Mouse (Mus musculus): ENCODE data around the gene Arhgap9. TPM values are rescaled to one million over a fixed set of nuclear protein-coding genes. Genes with fewer than 3 reads are reported as not detected.

Gene Arhgap9
- polyA plus RNA-seq, 1 experiment from 2014 or later = 12.2 TPM

DNA sequence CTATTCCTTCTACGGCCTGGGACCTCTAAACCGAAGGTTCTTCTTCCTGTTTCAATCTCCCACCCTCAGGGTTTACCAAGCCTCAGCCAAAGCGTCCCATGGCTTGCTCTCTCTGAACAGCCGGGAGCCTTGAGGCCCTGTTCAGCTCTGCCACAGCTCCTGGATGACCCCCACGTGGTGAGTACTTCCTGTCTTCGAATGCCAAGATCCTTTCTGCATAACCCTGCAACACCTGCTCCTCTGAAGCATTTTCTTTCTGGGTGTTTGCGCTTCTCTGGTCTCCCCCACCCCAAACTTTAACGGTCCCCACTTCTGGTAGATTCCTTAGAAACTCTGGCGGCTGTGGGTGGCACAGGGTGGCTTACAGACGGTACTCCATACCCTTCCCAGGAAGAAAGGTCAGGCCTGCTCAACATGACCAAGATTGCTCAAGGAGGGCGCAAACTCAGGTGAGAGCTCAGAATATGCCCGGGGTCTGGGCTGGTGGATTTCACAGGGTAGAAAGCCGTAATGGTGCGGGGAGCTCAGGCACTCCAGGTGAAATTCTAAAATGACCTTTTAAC is 3.8 kb downstream of the Arhgap9 start:
- H3K9me3 ChIP-seq (replicated peaks; ENCODE audit: control insufficient read depth, low read length) = no peaks in the 10 kb centered on the region
- peak overlapping the region; percentile 86 for H3K4me2 ChIP-seq (ENCODE audit: low read depth, low read length)
- H3K4me3 ChIP-seq (ENCODE audit: low read depth, low read length) = peak overlapping the region; percentile 62
- no peak for ATAC-seq (ENCODE audit: low read depth)
- peaks cover 25% of the 10 kb centered on the region for H3K4me1 ChIP-seq (ENCODE audit: control insufficient read depth, low read depth, low read length)
- H3K27ac ChIP-seq (ENCODE audit: low read length) = 0 out of 2 replicates have a peak overlapping the region, but pooled peaks have one; percentile 21
- WGBS (ENCODE audit: insufficient replicate concordance) = 19% methylated on average over 14 of the region's 14 CpGs
- H3K27me3 ChIP-seq (ENCODE audit: control insufficient read depth, insufficient read depth, low read depth, low read length) = peaks cover 9% of the 10 kb centered on the region
- H3K36me3 ChIP-seq (ENCODE audit: control insufficient read depth, insufficient read depth) = no peaks in the 10 kb centered on the region
- peak overlapping the region; percentile 63 for H3K9ac ChIP-seq (ENCODE audit: low read depth, low read length)

GRCm38 (mm10) chr10:127326017-127326801 is 4.4 kb downstream of the Arhgap9 start:
- Histone ChIP-seq H3K36me3 (ENCODE audit: control insufficient read depth, insufficient read depth) (no peaks in the 10 kb centered on the region), H3K9me3 (replicated peaks; ENCODE audit: control insufficient read depth, low read length) (no peaks in the 10 kb centered on the region), H3K4me1 (ENCODE audit: control insufficient read depth, low read depth, low read length) (peaks cover 26% of the 10 kb centered on the region), H3K27me3 (ENCODE audit: control insufficient read depth, insufficient read depth, low read depth, low read length) (peaks cover 9% of the 10 kb centered on the region), H3K27ac (ENCODE audit: low read length) (no peak overlapping the region), H3K9ac (ENCODE audit: low read depth, low read length) (peak overlapping the region; percentile 63), H3K4me2 (ENCODE audit: low read depth, low read length) (peak overlapping the region; percentile 86), H3K4me3 (ENCODE audit: low read depth, low read length) (peak overlapping the region; percentile 62)
- WGBS (ENCODE audit: insufficient replicate concordance) = under 1% methylated on average over 54 of the region's 54 CpGs
- peak; percentile 30 for ATAC-seq (ENCODE audit: low read depth)

DNA sequence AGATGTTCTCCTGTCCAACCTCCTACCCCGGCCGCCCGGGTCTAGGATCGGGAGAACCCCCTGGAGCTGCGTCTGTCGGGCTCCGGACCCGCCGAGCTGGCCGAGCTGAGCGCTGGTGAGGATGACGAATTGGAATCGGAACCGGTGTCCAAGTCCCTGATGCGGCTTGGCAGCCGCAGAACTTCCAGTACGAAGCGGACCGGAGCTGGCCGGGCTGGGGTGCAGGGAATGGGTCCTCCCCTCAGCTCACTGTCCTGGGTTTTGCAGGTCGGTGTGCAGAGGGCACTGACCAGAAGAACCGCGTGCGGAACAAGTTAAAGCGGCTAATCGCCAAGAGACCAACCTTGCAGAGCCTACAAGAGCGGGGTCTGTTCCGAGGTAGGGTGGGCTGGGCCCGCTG is 5.1 kb downstream of the Arhgap9 start:
- Histone ChIP-seq H3K4me3 (ENCODE audit: low read depth, low read length) (peak overlapping the region; percentile 62), H3K27ac (ENCODE audit: low read length) (no peak overlapping the region), H3K4me1 (ENCODE audit: control insufficient read depth, low read depth, low read length) (peaks cover 26% of the 10 kb centered on the region), H3K4me2 (ENCODE audit: low read depth, low read length) (peak overlapping the region; percentile 86), H3K36me3 (ENCODE audit: control insufficient read depth, insufficient read depth) (no peaks in the 10 kb centered on the region), H3K27me3 (ENCODE audit: control insufficient read depth, insufficient read depth, low read depth, low read length) (peaks cover 9% of the 10 kb centered on the region), H3K9ac (ENCODE audit: low read depth, low read length) (peak overlapping the region; percentile 63), H3K9me3 (replicated peaks; ENCODE audit: control insufficient read depth, low read length) (no peaks in the 10 kb centered on the region)
- WGBS (ENCODE audit: insufficient replicate concordance) = 25% methylated on average over 29 of the region's 29 CpGs
- ATAC-seq (ENCODE audit: low read depth) = no peak

DNA sequence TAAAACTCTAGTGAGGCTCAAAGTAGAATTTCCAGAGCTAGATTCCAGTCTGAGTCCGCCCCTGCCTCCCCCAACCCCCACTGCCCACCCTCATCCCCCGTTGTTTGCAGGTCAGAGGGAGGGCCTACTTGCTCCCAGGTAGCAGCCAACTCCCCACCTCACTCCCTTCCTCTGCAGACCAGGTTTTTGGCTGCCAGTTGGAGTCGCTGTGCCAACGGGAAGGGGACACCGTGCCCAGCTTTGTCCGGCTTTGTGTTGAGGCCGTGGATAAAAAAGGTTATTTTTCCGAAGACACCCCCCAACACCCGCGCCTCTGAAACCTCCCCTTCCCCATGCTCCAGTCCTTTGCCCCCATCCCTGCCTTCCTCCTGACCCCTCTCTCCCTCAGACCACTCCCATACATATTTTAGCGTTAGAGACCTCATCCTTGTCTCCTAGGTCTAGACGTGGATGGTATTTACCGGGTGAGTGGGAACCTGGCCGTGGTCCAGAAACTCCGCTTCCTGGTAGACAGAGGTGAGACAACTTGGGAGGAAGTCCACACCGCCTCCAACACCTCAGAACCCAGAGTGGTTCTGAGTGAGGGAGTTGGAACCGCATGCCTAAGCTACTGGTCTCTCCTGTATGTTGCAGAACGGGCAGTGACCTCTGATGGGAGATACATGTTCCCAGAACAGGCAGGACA is 5.8 kb downstream of the Arhgap9 start:
- H3K4me2 ChIP-seq (ENCODE audit: low read depth, low read length) = no peak overlapping the region
- H3K4me3 ChIP-seq (ENCODE audit: low read depth, low read length) = no peak overlapping the region
- WGBS (ENCODE audit: insufficient replicate concordance) = 79% methylated on average over 18 of the region's 18 CpGs

DNA sequence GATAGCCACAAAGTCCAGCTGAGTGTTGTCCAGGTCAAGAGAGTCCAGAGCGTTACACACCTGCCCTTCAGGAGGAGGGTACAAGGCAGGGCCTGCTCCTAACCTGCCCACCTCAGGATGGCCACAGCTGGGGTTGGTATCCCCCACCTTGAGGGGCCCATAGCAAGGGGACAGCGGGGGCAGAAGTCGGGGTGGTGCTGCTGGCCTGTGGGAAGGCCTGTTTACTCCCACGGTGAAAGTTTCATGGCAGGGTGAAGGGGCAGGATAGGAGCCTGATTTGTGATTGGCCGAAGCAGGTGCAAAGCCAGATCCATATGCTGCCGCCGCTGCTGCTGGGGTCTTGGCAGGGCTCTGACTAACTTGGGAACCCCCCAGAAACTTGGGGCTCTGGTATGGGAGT is 8.4 kb downstream of the Arhgap9 start:
- H3K9me3 ChIP-seq (replicated peaks; ENCODE audit: control insufficient read depth, low read length) = no peaks in the 10 kb centered on the region
- H3K27me3 ChIP-seq (ENCODE audit: control insufficient read depth, insufficient read depth, low read depth, low read length) = peaks cover 9% of the 10 kb centered on the region
- H3K4me1 ChIP-seq (ENCODE audit: control insufficient read depth, low read depth, low read length) = peaks cover 22% of the 10 kb centered on the region
- H3K36me3 ChIP-seq (ENCODE audit: control insufficient read depth, insufficient read depth) = no peaks in the 10 kb centered on the region
- no peak overlapping the region for H3K4me3 ChIP-seq (ENCODE audit: low read depth, low read length)
- H3K27ac ChIP-seq (ENCODE audit: low read length) = no peak overlapping the region
- no peak overlapping the region for H3K9ac ChIP-seq (ENCODE audit: low read depth, low read length)
- ATAC-seq (ENCODE audit: low read depth) = no peak
- no peak overlapping the region for H3K4me2 ChIP-seq (ENCODE audit: low read depth, low read length)
- 67% methylated on average over 7 of the region's 7 CpGs for WGBS (ENCODE audit: insufficient replicate concordance)

More for the DNA sequence above, 5.8 kb downstream of the Arhgap9 start:
- no peak overlapping the region for H3K9ac ChIP-seq (ENCODE audit: low read depth, low read length)
- H3K27me3 ChIP-seq (ENCODE audit: control insufficient read depth, insufficient read depth, low read depth, low read length) = peaks cover 9% of the 10 kb centered on the region
- no peaks in the 10 kb centered on the region for H3K9me3 ChIP-seq (replicated peaks; ENCODE audit: control insufficient read depth, low read length)
- H3K27ac ChIP-seq (ENCODE audit: low read length) = no peak overlapping the region
- H3K4me1 ChIP-seq (ENCODE audit: control insufficient read depth, low read depth, low read length) = peaks cover 26% of the 10 kb centered on the region
- H3K36me3 ChIP-seq (ENCODE audit: control insufficient read depth, insufficient read depth) = no peaks in the 10 kb centered on the region
- no peak for ATAC-seq (ENCODE audit: low read depth)

GRCm38 (mm10) chr10:127332211-127332874 is 10.6 kb downstream of the Arhgap9 start:
- WGBS (ENCODE audit: insufficient replicate concordance) = 40% methylated on average over 31 of the region's 31 CpGs
- peaks cover 5% of the 10 kb centered on the region; the same call in 1 of the 2 replicates for H3K4me1 ChIP-seq (ENCODE audit: control insufficient read depth, low read depth, low read length)
- peaks cover 3% of the 10 kb centered on the region for H3K27me3 ChIP-seq (ENCODE audit: control insufficient read depth, insufficient read depth, low read depth, low read length)
- no peak overlapping the region for H3K4me3 ChIP-seq (ENCODE audit: low read depth, low read length)
- no peak overlapping the region; the same call in 1 of the 2 replicates for H3K4me2 ChIP-seq (ENCODE audit: low read depth, low read length)
- no peak overlapping the region for H3K27ac ChIP-seq (ENCODE audit: low read length)
- no peaks in the 10 kb centered on the region for H3K36me3 ChIP-seq (ENCODE audit: control insufficient read depth, insufficient read depth)
- no peak for ATAC-seq (ENCODE audit: low read depth)
- H3K9ac ChIP-seq (ENCODE audit: low read depth, low read length) = no peak overlapping the region
- H3K9me3 ChIP-seq (replicated peaks; ENCODE audit: control insufficient read depth, low read length) = no peaks in the 10 kb centered on the region

- H3K9me3 ChIP-seq (replicated peaks; ENCODE audit: control insufficient read depth, low read length) = no peaks in the 10 kb centered on the region
- no peak overlapping the region for H3K27ac ChIP-seq (ENCODE audit: low read length)
- no peak overlapping the region for H3K4me2 ChIP-seq (ENCODE audit: low read depth, low read length)
- H3K4me3 ChIP-seq (ENCODE audit: low read depth, low read length) = no peak overlapping the region
- H3K36me3 ChIP-seq (ENCODE audit: control insufficient read depth, insufficient read depth) = no peaks in the 10 kb centered on the region
- no peak overlapping the region for H3K9ac ChIP-seq (ENCODE audit: low read depth, low read length)
- peaks cover 5% of the 10 kb centered on the region; the same call in 1 of the 2 replicates for H3K4me1 ChIP-seq (ENCODE audit: control insufficient read depth, low read depth, low read length)
- ATAC-seq (ENCODE audit: low read depth) = no peak
- H3K27me3 ChIP-seq (ENCODE audit: control insufficient read depth, insufficient read depth, low read depth, low read length) = peaks cover 9% of the 10 kb centered on the region
- WGBS (ENCODE audit: insufficient replicate concordance) = 42% methylated on average over 5 of the region's 5 CpGs
These were observed 11.4 kb downstream of the Arhgap9 start for GRCm38 (mm10) chr10:127333152-127333551.

GRCm38 (mm10) chr10:127335271-127335670 is 13.5 kb downstream of the Arhgap9 start:
- Histone ChIP-seq H3K4me2 (ENCODE audit: low read depth, low read length) (no peak overlapping the region), H3K27ac (ENCODE audit: low read length) (no peak overlapping the region), H3K36me3 (ENCODE audit: control insufficient read depth, insufficient read depth) (no peaks in the 10 kb centered on the region), H3K4me1 (ENCODE audit: control insufficient read depth, low read depth, low read length) (peaks cover 16% of the 10 kb centered on the region), H3K27me3 (ENCODE audit: control insufficient read depth, insufficient read depth, low read depth, low read length) (peaks cover 30% of the 10 kb centered on the region), H3K4me3 (ENCODE audit: low read depth, low read length) (no peak overlapping the region), H3K9me3 (replicated peaks; ENCODE audit: control insufficient read depth, low read length) (no peaks in the 10 kb centered on the region), H3K9ac (ENCODE audit: low read depth, low read length) (no peak overlapping the region)
- WGBS (ENCODE audit: insufficient replicate concordance) = 23% methylated on average over 1 of the region's 1 CpGs
- no peak for ATAC-seq (ENCODE audit: low read depth)
